Mouse (Mus musculus) olfactory bulb, adult 2 months (tissue): ENCODE results near the gene Nasp. TPM values are rescaled to one million over a fixed set of nuclear protein-coding genes. Genes with fewer than 3 reads are reported as not detected.

ENCODE experiments used
- H3K27ac ChIP-seq: fragments of 200-500 bp; 2 replicates; pipeline ENCODE4 v1.5.1; 2012; ENCODE audit warnings: low read depth, low read length; ENCODE audit not compliant: insufficient read depth
- H3K4me1 ChIP-seq: fragments of 200-500 bp; 2 replicates; pipeline ENCODE4 v1.6.1; 2012; ENCODE audit warnings: low read length; ENCODE audit not compliant: control insufficient read depth, insufficient read depth
- H3K4me3 ChIP-seq: fragments of 200-500 bp; 2 replicates; pipeline ENCODE4 v1.5.1; 2012; ENCODE audit warnings: mild to moderate bottlenecking, low read depth, low read length, moderate library complexity; ENCODE audit not compliant: insufficient read depth
- CTCF ChIP-seq: fragments of 200-500 bp; IDR thresholded peaks from 2 replicates; pipeline ENCODE4 v1.5.1; 2012; ENCODE audit warnings: low read depth, mild to moderate bottlenecking, low read length, moderate library complexity; ENCODE audit not compliant: insufficient read depth
- POLR2A ChIP-seq: fragments of 200-500 bp; IDR thresholded peaks from 2 replicates; pipeline ENCODE4 v1.6.1; 2012; ENCODE audit warnings: mild to moderate bottlenecking, low read depth, low read length, moderate library complexity; ENCODE audit not compliant: insufficient read depth
- WGBS: fragments of 180-500 bp; shearing (Covaris S2); methylation state at CpG from one replicate; pipeline ENCODE4 v1.1.7; 2018; 5-methylcytosine and 5-hydroxymethylcytosine counted together
- polyA plus RNA-seq: library from polyadenylated mRNA; stranded (reverse); fragments of >200 nt; gene quantifications from 2 replicates; pipeline ENCODE4 v1.2.4, GENCODE M21; 2012; ENCODE audit warnings: low replicate concordance; ENCODE audit not compliant: missing spikeins, insufficient read depth, insufficient read length

Gene Nasp
- polyA plus RNA-seq, 1 experiment = not detected

DNA sequence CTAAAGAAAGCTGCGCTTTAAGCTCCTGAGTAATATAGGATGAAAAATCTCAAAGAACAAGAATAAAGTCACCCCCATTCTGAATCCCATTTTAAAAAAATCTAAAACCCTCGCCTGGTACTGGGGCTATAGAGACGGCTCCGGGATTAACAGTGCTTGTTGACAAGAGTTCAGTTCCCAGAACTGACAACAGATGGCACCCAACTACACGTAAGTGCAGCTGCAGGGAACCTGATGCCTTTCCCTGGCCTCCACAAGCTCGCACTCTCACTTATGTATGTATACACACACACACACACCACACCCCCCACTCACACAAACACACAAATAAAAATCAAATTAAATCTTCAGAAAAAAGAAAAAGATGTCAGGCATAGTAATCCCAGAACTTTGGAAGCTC lies 16.6 kb upstream of the Nasp start:
- Histone ChIP-seq H3K4me1 (0 out of 2 replicates have a peak, but pooled peaks cover 3% of the 10 kb centered on the region), H3K4me3 (no peak overlapping the region), H3K27ac (no peak overlapping the region)
- 32% methylated on average over 6 of the region's 6 CpGs for WGBS
- TF ChIP-seq CTCF (0 out of 2 replicates have a peak, but pooled peaks have one; percentile 19), POLR2A (no peak)

DNA sequence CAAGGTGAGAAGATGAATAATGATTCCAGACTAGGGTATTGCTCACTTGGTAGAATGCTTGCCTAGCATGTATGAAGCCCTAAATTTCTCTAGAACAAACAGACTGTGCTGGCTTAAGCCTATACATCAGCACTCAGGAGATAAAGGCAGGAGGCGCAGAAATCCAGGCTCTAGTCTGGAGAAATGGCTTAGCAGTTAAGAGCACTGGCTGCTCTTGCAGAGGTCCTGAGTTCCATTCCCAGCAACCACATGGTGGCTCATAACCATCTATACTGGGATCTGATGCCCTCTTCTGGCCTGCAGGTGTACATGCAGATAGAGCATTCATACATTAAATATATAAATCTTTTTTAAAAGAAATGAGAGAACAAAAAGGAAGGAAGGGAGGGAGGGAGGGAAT lies 14.3 kb upstream of the Nasp start:
- Histone ChIP-seq H3K4me3 (no peak overlapping the region), H3K27ac (no peak overlapping the region), H3K4me1 (0 out of 2 replicates have a peak, but pooled peaks cover 3% of the 10 kb centered on the region)
- 97% methylated on average over 1 of the region's 1 CpGs for WGBS
- no peak for TF ChIP-seq POLR2A
- TF ChIP-seq CTCF = no peak

GRCm38 (mm10) chr4:116638821-116639220 lies 11.1 kb upstream of the Nasp start:
- Histone ChIP-seq H3K4me3 (no peak overlapping the region), H3K4me1 (no peaks in the 10 kb centered on the region), H3K27ac (no peak overlapping the region)
- TF ChIP-seq POLR2A (no peak), CTCF (no peak)
- 96% methylated on average over 6 of the region's 6 CpGs for WGBS

- H3K27ac ChIP-seq = no peak overlapping the region
- WGBS = 36% methylated on average over 1 of the region's 1 CpGs
- no peaks in the 10 kb centered on the region for H3K4me1 ChIP-seq
- TF ChIP-seq CTCF = no peak
- TF ChIP-seq POLR2A = no peak
- H3K4me3 ChIP-seq = no peak overlapping the region
Observed at GRCm38 (mm10) chr4:116635197-116635596, 7.5 kb upstream of the Nasp start.

- H3K27ac ChIP-seq = peak overlapping the region; percentile 56
- peak; percentile 76 for TF ChIP-seq POLR2A
- TF ChIP-seq CTCF = no peak
- under 1% methylated on average over 13 of the region's 13 CpGs for WGBS
Observed at GRCm38 (mm10) chr4:116627359-116627716, 403 bp downstream of the Nasp start.

GRCm38 (mm10) chr4:116626658-116627358 lies 933 bp downstream of the Nasp start:
- under 1% methylated on average over 53 of the region's 53 CpGs for WGBS
- peak overlapping the region; percentile 56 for H3K27ac ChIP-seq
- H3K4me3 ChIP-seq = peak overlapping the region; percentile 85
- no peaks in the 10 kb centered on the region for H3K4me1 ChIP-seq
- no peak for TF ChIP-seq POLR2A
- TF ChIP-seq CTCF = peak; percentile 19; the same call in 1 of the 2 replicates

More at GRCm38 (mm10) chr4:116627359-116627716, 403 bp downstream of the Nasp start:
- H3K4me1 ChIP-seq = no peaks in the 10 kb centered on the region
- H3K4me3 ChIP-seq = peak overlapping the region; percentile 85

DNA sequence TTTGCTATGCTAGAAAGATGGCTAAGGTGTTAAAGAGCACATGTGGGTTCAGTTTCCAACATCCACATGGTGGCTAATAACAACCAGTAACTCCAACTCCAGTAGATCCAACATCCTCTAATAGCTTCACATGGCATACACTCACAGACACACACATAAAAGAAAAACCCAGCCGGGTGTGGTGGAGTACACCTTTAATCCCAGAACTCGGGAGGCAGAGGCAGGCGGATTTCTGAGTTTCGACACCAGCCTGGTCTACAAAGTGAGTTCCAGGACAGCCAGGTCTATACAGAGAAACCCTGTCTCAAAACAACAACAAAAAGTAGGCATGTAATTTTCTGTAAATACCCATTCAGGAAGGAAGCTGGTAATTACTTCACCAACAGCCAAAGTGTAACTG lies 2.9 kb downstream of the Nasp start:
- Histone ChIP-seq H3K27ac (no peak overlapping the region), H3K4me3 (no peak overlapping the region), H3K4me1 (no peaks in the 10 kb centered on the region)
- TF ChIP-seq POLR2A (no peak), CTCF (no peak)
- 86% methylated on average over 4 of the region's 4 CpGs for WGBS

- Histone ChIP-seq H3K4me3 (no peak overlapping the region), H3K27ac (no peak overlapping the region), H3K4me1 (no peaks in the 10 kb centered on the region)
- TF ChIP-seq POLR2A (no peak), CTCF (no peak)
- WGBS = 98% methylated on average over 2 of the region's 2 CpGs
Observed at GRCm38 (mm10) chr4:116615237-116615636, 12.5 kb downstream of the Nasp start.

- 91% methylated on average over 2 of the region's 2 CpGs for WGBS
- no peaks in the 10 kb centered on the region for H3K4me1 ChIP-seq
- no peak overlapping the region for H3K27ac ChIP-seq
- TF ChIP-seq CTCF = no peak
- no peak for TF ChIP-seq POLR2A
- H3K4me3 ChIP-seq = no peak overlapping the region
Observed at GRCm38 (mm10) chr4:116612621-116613020, 15.1 kb downstream of the Nasp start.
